Mouse (Mus musculus) testis, adult 2 months (tissue): ENCODE measurements around the gene Ripor2.

ENCODE experiments used
- CTCF ChIP-seq: fragments of 200-500 bp; IDR thresholded peaks from 2 replicates; pipeline ENCODE4 v1.5.1; 2012; ENCODE audit warnings: low read depth, mild to moderate bottlenecking, inconsistent platforms, low read length, moderate library complexity; ENCODE audit not compliant: control insufficient read depth, insufficient read depth, insufficient replicate concordance
- POLR2A ChIP-seq: fragments of 200-500 bp; IDR thresholded peaks from 2 replicates; pipeline ENCODE4 v1.6.1; 2012; ENCODE audit warnings: low read depth, mild to moderate bottlenecking, inconsistent platforms, low read length, moderate library complexity; ENCODE audit not compliant: control insufficient read depth

DNA sequence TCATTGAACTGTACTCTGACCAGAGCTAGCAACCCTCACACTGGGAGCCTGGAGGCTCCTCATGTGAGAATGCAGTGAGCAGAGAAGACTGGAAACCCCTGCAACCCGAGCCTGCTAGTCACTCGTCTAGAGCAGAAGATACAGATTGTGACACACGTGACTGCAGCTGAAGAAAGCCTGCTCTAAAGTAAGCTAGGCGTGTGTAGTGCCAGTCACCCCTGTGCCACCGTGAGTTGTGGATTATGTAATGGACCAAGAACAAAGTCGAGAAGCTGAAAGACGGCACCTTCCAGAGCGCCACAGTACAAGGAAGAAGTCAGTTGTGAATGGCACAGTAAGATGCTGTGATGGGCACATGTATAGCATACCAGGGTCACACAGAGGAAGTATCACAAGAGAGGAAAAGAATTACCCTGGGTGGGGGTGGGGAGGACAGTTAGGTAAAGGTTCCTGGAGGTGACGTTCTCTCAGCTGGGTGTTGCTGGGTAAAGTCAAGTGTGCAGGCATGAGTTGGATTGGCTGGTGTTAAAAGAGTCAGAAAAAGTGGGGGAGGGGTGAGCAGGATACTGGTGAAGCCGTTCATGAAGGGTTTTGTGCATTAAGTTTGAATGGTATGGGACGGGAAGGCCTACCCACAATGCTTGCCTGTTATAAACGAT lies 35.1 kb upstream of the Ripor2 start:
- no peak for TF ChIP-seq CTCF
- no peak for TF ChIP-seq POLR2A
